Mouse (Mus musculus): ENCODE results near the gene Trio. TPM values are rescaled to one million over a fixed set of nuclear protein-coding genes. Genes with fewer than 3 reads are reported as not detected.
A peak's percentile ranks its signal among the peaks of the same experiment; 100 is the strongest.

Gene Trio
- polyA plus RNA-seq, 1 experiment from 2014 or later: 28.9 TPM

DNA sequence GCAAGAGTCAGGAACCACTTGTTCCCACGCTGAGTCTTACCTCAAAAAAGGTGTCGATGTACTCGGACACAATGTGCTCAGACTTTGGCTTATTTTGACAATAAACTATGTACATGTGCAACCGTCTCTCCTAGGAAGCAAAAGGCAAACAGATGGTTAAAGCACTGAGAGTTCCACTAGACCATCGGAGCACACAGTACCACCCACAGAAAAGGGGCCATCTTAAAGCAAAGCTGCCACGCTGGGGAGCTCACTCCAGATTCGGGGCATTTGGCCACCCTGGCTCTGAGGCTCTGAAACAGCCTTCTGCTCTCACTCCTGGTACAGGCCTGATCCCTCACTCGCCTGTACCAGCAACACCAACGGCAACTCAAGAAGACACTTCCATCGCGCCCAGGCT is 269.2 kb downstream of the Trio start:
- H3K9me3 ChIP-seq (ENCODE audit: low read depth, low read length): no peaks in the 10 kb centered on the region
- H3K4me2 ChIP-seq: no peak overlapping the region
- no peak overlapping the region for H3K9ac ChIP-seq
- DNase-seq (no peak), ATAC-seq (ENCODE audit: insufficient read depth) (no peak)
- 91% methylated on average over 11 of the region's 11 CpGs for WGBS
- H3K27ac ChIP-seq (ENCODE audit: low read depth): no peak overlapping the region
- H3K27me3 ChIP-seq (ENCODE audit: insufficient read depth, low read length): no peaks in the 10 kb centered on the region
- no peak overlapping the region for H3K4me3 ChIP-seq (ENCODE audit: low read depth, low read length)
- H3K4me1 ChIP-seq (ENCODE audit: insufficient read depth): no peaks in the 10 kb centered on the region
- TF ChIP-seq CTCF (IDR thresholded peaks at IDR 0.05; ENCODE audit: low read depth): no peak
- peaks cover 78% of the 10 kb centered on the region for H3K36me3 ChIP-seq (ENCODE audit: insufficient read depth)

DNA sequence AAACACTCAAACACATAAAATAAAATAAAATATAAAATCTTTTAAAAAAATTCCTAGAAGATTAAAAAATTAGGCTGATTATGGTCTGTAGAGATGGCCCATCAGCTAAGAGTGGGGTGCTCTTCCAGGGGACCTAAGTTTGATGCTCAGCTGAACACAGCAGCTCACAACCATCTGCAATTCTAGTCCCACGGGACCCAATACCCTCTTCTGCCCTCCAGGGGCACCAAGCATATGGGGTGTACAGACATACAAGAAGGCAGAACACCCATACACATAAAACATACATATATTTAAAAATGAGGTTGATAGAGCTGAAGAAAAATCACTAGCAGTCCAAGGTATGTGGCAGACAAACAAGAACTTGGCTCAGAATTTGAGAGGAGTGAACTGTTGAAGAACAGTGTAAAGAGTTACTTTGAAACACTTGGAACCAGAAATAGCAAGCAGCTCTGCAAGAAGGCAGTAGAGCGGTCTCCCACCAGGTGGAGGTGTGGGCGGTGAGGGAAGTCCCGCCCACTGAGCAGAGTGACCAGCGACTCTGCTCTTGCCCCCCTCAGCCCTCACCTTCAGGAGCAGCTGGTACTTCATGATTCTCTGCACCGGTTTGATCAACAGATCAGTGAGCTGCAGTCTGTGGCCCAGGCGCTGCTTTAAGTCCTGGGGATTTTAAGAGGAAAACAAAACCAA is 270.9 kb downstream of the Trio start:
- Histone ChIP-seq H3K4me1 (ENCODE audit: insufficient read depth) (no peaks in the 10 kb centered on the region), H3K9ac (no peak overlapping the region), H3K9me3 (ENCODE audit: low read depth, low read length) (no peaks in the 10 kb centered on the region), H3K27ac (ENCODE audit: low read depth) (no peak overlapping the region), H3K27me3 (ENCODE audit: insufficient read depth, low read length) (no peaks in the 10 kb centered on the region), H3K36me3 (ENCODE audit: insufficient read depth) (peaks cover 84% of the 10 kb centered on the region), H3K4me3 (ENCODE audit: low read depth, low read length) (no peak overlapping the region), H3K4me2 (no peak overlapping the region)
- peak; percentile 34 for TF ChIP-seq CTCF (IDR thresholded peaks at IDR 0.05; ENCODE audit: low read depth)
- DNase-seq (no peak), ATAC-seq (ENCODE audit: insufficient read depth) (no peak)
- 74% methylated on average over 7 of the region's 7 CpGs for WGBS

DNA sequence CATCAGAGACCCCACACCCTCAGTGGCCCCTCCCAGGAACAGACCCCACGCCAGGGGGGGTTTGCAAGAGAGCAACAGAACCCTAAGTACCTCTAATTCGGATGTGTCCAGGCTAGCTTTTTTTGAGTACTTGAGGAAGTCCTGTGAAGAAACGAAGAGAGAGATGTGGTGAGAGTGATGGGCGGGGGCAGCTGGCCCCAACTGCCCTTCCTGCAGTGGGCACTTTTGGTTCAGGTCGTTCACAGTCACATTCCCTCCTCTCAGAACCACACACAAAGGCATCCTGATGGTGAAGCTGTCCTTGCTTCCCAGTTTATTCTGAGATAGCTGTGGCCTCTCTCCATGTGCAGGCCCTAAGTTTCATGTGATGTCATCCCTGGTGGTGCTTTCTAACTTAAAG is 271.7 kb downstream of the Trio start:
- WGBS: 57% methylated on average over 5 of the region's 5 CpGs
- Histone ChIP-seq H3K27me3 (ENCODE audit: insufficient read depth, low read length) (no peaks in the 10 kb centered on the region), H3K36me3 (ENCODE audit: insufficient read depth) (peaks cover 84% of the 10 kb centered on the region), H3K27ac (ENCODE audit: low read depth) (no peak overlapping the region), H3K4me3 (ENCODE audit: low read depth, low read length) (no peak overlapping the region), H3K4me2 (no peak overlapping the region), H3K9ac (no peak overlapping the region), H3K4me1 (ENCODE audit: insufficient read depth) (no peaks in the 10 kb centered on the region), H3K9me3 (ENCODE audit: low read depth, low read length) (no peaks in the 10 kb centered on the region)
- DNase-seq: no peak
- ATAC-seq (ENCODE audit: insufficient read depth): no peak
- TF ChIP-seq CTCF (IDR thresholded peaks at IDR 0.05; ENCODE audit: low read depth): no peak

DNA sequence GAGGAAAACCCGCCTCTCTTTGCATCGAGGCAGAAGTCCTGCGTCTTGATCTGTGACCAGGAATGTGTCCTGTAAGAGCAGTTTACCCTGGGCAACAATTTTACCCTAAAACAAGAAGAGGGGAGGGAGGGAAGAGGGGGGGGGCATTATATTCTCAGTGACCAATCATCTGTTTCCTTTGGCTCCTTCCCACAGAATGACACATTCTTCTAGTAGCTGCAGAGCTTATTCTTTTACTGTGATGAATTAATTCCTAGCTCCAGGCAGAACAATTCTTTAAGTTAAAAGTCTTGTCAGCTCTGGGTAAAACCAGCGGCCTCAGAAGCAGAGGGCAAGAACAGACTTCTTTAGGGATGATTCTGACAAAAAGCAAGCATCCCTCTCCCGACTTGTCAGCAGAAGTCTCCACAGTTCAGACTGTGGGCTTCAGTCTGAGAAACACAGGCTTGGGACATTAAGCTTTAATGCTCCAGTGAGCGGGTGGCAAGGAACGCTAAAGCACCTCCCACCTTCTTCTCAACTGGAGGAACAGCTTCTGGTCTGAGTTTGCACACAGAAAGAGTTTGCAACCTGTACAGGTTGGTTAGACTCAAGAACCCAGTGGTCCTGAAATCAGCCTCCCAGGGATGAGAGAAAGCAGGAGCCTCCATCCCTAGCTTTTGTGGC is 272.8 kb downstream of the Trio start:
- Histone ChIP-seq H3K9me3 (ENCODE audit: low read depth, low read length) (no peaks in the 10 kb centered on the region), H3K4me1 (ENCODE audit: insufficient read depth) (no peaks in the 10 kb centered on the region), H3K4me3 (ENCODE audit: low read depth, low read length) (no peak overlapping the region), H3K27me3 (ENCODE audit: insufficient read depth, low read length) (no peaks in the 10 kb centered on the region), H3K36me3 (ENCODE audit: insufficient read depth) (peaks cover 86% of the 10 kb centered on the region), H3K27ac (ENCODE audit: low read depth) (peak overlapping the region; percentile 54; the same call in 1 of the 2 replicates), H3K9ac (no peak overlapping the region), H3K4me2 (no peak overlapping the region)
- no peak for TF ChIP-seq CTCF (IDR thresholded peaks at IDR 0.05; ENCODE audit: low read depth)
- DNase-seq: no peak
- ATAC-seq (ENCODE audit: insufficient read depth): no peak
- WGBS: 77% methylated on average over 7 of the region's 7 CpGs

DNA sequence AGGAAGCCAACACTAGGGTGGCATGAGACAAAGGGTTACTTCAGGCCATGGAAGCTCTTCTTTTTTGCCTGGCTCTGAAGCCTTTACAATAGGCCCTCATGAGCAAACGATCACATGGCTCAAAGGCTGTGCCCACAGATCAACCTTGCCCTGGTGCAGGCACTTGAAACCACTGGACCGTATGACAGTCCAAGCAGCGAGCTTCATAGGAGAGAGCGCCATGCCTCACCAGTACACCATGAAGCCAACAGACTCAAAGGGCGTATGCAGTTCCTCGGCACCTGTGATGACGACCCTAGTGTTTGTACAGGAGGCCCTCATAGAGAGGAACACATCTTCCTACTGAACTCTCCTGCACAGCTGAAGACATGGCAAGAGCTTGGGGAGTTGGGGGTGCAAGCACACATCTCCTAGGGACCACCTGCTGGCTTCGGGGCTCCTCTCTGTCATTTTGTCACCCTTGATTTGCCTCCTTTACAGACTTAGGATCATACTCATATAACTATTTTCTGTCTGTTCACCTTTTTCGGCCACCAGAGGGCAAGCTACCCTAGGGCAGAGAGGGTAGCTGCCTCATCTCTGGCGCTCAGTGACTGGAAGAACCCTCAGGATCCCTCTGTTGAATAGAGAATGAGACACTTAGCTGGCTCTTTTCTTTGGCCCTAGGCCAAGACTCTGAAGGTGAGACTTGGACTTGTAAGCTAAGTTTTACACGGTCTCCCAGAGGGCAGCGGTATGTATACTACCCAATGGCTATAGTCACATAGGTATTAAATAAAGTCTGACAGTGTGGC is 273.8 kb downstream of the Trio start:
- Histone ChIP-seq H3K9ac (no peak overlapping the region), H3K4me2 (no peak overlapping the region), H3K27me3 (ENCODE audit: insufficient read depth, low read length) (no peaks in the 10 kb centered on the region), H3K4me3 (ENCODE audit: low read depth, low read length) (no peak overlapping the region), H3K4me1 (ENCODE audit: insufficient read depth) (no peaks in the 10 kb centered on the region), H3K36me3 (ENCODE audit: insufficient read depth) (peaks cover 86% of the 10 kb centered on the region), H3K27ac (ENCODE audit: low read depth) (no peak overlapping the region), H3K9me3 (ENCODE audit: low read depth, low read length) (no peaks in the 10 kb centered on the region)
- peak; percentile 59; the same call in 1 of the 2 replicates for ATAC-seq (ENCODE audit: insufficient read depth)
- 69% methylated on average over 12 of the region's 12 CpGs for whole genome bisulfite sequencing
- TF ChIP-seq CTCF (IDR thresholded peaks at IDR 0.05; ENCODE audit: low read depth): peak; percentile 86
- DNase-seq: peak; percentile 85

DNA sequence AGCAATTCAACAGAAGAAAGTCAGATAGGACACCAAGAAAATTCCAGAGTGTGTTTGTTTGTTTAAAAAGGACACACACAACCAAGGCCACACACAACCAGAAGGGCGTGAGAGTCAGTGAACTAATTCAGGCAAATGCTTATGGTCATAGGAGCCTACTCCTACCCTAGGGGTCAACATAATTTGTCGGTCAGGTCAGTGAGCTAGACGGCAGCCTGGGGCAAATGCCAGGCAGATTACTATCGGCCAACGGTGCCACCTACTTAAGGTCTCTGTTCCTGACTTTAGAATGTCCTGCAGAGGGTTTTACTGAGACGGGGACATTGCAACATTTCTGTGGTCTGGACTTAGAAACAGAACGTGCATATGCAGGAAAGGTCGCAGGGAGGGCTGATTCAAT is 276.9 kb downstream of the Trio start:
- Histone ChIP-seq H3K36me3 (ENCODE audit: insufficient read depth) (peaks cover 86% of the 10 kb centered on the region), H3K27me3 (ENCODE audit: insufficient read depth, low read length) (no peaks in the 10 kb centered on the region), H3K9me3 (ENCODE audit: low read depth, low read length) (no peaks in the 10 kb centered on the region), H3K9ac (no peak overlapping the region), H3K4me3 (ENCODE audit: low read depth, low read length) (no peak overlapping the region), H3K27ac (ENCODE audit: low read depth) (no peak overlapping the region), H3K4me1 (ENCODE audit: insufficient read depth) (no peaks in the 10 kb centered on the region), H3K4me2 (no peak overlapping the region)
- DNase-seq (no peak), ATAC-seq (ENCODE audit: insufficient read depth) (no peak)
- TF ChIP-seq CTCF (IDR thresholded peaks at IDR 0.05; ENCODE audit: low read depth): no peak
- WGBS: 80% methylated on average over 8 of the region's 8 CpGs

DNA sequence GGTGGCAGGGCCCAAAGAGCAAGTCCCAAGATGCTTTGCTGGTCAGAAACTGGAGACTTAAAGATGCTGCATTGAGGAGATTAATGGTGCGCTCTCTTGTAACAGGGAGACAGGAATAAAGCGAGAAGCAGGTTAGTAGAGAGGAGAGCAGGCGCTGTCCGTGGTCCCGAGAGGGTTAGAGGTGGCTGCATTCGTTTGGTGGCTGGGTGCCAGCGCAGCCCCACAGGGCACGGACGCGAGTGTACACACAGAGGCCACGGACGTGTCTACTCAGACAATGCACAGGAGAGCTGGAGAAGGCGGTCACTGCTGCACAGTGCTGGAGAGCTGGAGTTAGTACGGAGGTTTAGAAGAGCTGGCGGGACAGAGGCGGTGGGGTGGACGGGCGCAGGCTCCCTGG is 278.1 kb downstream of the Trio start:
- ATAC-seq (ENCODE audit: insufficient read depth) (no peak), DNase-seq (no peak)
- TF ChIP-seq CTCF (IDR thresholded peaks at IDR 0.05; ENCODE audit: low read depth): no peak
- no peak overlapping the region for H3K27ac ChIP-seq (ENCODE audit: low read depth)
- no peak overlapping the region for H3K4me3 ChIP-seq (ENCODE audit: low read depth, low read length)
- no peaks in the 10 kb centered on the region for H3K9me3 ChIP-seq (ENCODE audit: low read depth, low read length)
- no peak overlapping the region for H3K9ac ChIP-seq
- 85% methylated on average over 18 of the region's 18 CpGs for WGBS
- H3K27me3 ChIP-seq (ENCODE audit: insufficient read depth, low read length): no peaks in the 10 kb centered on the region
- no peaks in the 10 kb centered on the region for H3K4me1 ChIP-seq (ENCODE audit: insufficient read depth)
- H3K4me2 ChIP-seq: no peak overlapping the region
- H3K36me3 ChIP-seq (ENCODE audit: insufficient read depth): peaks cover 93% of the 10 kb centered on the region
